Mouse (Mus musculus): ENCODE data around the gene Dcaf11. TPM values are rescaled to one million over a fixed set of nuclear protein-coding genes. Genes with fewer than 3 reads are reported as not detected.

Dcaf11 gene
- polyA plus RNA-seq, 1 experiment from 2014 or later = 68.0 TPM

- Histone ChIP-seq H3K27ac (replicated peaks; ENCODE audit: low read depth, low read length) (no peak overlapping the region), H3K9ac (ENCODE audit: low read length) (no peak overlapping the region), H3K4me1 (ENCODE audit: control insufficient read depth, insufficient read depth, low read length) (no peaks in the 10 kb centered on the region), H3K4me3 (ENCODE audit: low read depth, low read length) (no peak overlapping the region), H3K9me3 (ENCODE audit: control insufficient read depth, low read length) (no peaks in the 10 kb centered on the region), H3K27me3 (ENCODE audit: control insufficient read depth, insufficient read depth, low read length) (peaks cover 20% of the 10 kb centered on the region), H3K36me3 (ENCODE audit: control insufficient read depth, insufficient read depth, low read length) (no peaks in the 10 kb centered on the region), H3K4me2 (ENCODE audit: low read depth, severe bottlenecking) (no peak overlapping the region)
- ATAC-seq (ENCODE audit: insufficient number of reproducible peaks, low FRiP score, low TSS enrichment, low read depth) (no peak), DNase-seq (ENCODE audit: low spot score) (no peak)
- WGBS = 63% methylated on average over 4 of the region's 4 CpGs
Measured at GRCm38 (mm10) chr14:55524062-55524461, 35.7 kb upstream of the Dcaf11 start.

GRCm38 (mm10) chr14:55524785-55525184 is 35.0 kb upstream of the Dcaf11 start, which contains the start of gene Nrl:
Nrl (minus strand) TSS chr14:55524981.
- ATAC-seq (ENCODE audit: insufficient number of reproducible peaks, low FRiP score, low TSS enrichment, low read depth) (no peak), DNase-seq (ENCODE audit: low spot score) (no peak)
- H3K27ac ChIP-seq (replicated peaks; ENCODE audit: low read depth, low read length) = no peak within 1 kb of the TSS
- no peaks in the 10 kb centered on the region for H3K4me1 ChIP-seq (ENCODE audit: control insufficient read depth, insufficient read depth, low read length)
- 15% methylated on average over 8 of the region's 8 CpGs for WGBS
- H3K4me2 ChIP-seq (ENCODE audit: low read depth, severe bottlenecking) = no peak within 1 kb of the TSS
- no peaks in the 10 kb centered on the region for H3K9me3 ChIP-seq (ENCODE audit: control insufficient read depth, low read length)
- no peaks in the 10 kb centered on the region for H3K36me3 ChIP-seq (ENCODE audit: control insufficient read depth, insufficient read depth, low read length)
- H3K27me3 ChIP-seq (ENCODE audit: control insufficient read depth, insufficient read depth, low read length) = peaks cover 20% of the 10 kb centered on the region
- H3K9ac ChIP-seq (ENCODE audit: low read length) = no peak within 1 kb of the TSS
- H3K4me3 ChIP-seq (ENCODE audit: low read depth, low read length) = no peak within 1 kb of the TSS

DNA sequence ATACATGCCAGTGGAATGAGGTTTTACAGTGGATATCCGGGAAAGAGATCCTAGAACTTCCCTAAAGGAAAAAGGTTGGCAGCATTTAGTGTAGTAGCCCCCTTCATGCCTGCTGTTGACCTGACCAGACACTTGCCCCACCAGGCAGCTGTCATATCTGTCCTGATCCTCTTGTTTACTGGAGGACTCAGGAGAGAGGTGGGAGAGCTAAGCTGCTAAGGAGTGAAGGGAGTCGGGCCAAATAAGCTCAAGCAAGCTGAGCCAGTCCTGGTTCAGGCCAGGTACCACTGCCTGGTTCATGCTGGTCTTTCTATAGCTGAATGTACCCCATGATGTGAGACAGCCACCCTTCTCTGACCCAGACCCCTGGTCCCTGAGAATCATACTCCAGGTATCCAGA is 33.1 kb upstream of the Dcaf11 start:
- WGBS = 82% methylated on average over 2 of the region's 2 CpGs
- no peak overlapping the region for H3K4me3 ChIP-seq (ENCODE audit: low read depth, low read length)
- H3K36me3 ChIP-seq (ENCODE audit: control insufficient read depth, insufficient read depth, low read length) = no peaks in the 10 kb centered on the region
- no peak for DNase-seq (ENCODE audit: low spot score)
- H3K4me2 ChIP-seq (ENCODE audit: low read depth, severe bottlenecking) = no peak overlapping the region
- H3K4me1 ChIP-seq (ENCODE audit: control insufficient read depth, insufficient read depth, low read length) = no peaks in the 10 kb centered on the region
- no peaks in the 10 kb centered on the region for H3K9me3 ChIP-seq (ENCODE audit: control insufficient read depth, low read length)
- no peak for ATAC-seq (ENCODE audit: insufficient number of reproducible peaks, low FRiP score, low TSS enrichment, low read depth)
- no peak overlapping the region for H3K27ac ChIP-seq (replicated peaks; ENCODE audit: low read depth, low read length)
- H3K9ac ChIP-seq (ENCODE audit: low read length) = no peak overlapping the region
- H3K27me3 ChIP-seq (ENCODE audit: control insufficient read depth, insufficient read depth, low read length) = peaks cover 9% of the 10 kb centered on the region; the same call in 1 of the 2 replicates

GRCm38 (mm10) chr14:55527940-55528339 is 31.9 kb upstream of the Dcaf11 start:
- Histone ChIP-seq H3K4me1 (ENCODE audit: control insufficient read depth, insufficient read depth, low read length) (no peaks in the 10 kb centered on the region), H3K27me3 (ENCODE audit: control insufficient read depth, insufficient read depth, low read length) (no peaks in the 10 kb centered on the region; the same call in 1 of the 2 replicates), H3K36me3 (ENCODE audit: control insufficient read depth, insufficient read depth, low read length) (no peaks in the 10 kb centered on the region), H3K4me3 (ENCODE audit: low read depth, low read length) (no peak overlapping the region), H3K9me3 (ENCODE audit: control insufficient read depth, low read length) (no peaks in the 10 kb centered on the region), H3K4me2 (ENCODE audit: low read depth, severe bottlenecking) (no peak overlapping the region), H3K9ac (ENCODE audit: low read length) (no peak overlapping the region), H3K27ac (replicated peaks; ENCODE audit: low read depth, low read length) (no peak overlapping the region)
- peak; percentile 43 for DNase-seq (ENCODE audit: low spot score)
- WGBS = 24% methylated on average over 3 of the region's 3 CpGs
- no peak for ATAC-seq (ENCODE audit: insufficient number of reproducible peaks, low FRiP score, low TSS enrichment, low read depth)

- WGBS = 52% methylated on average over 6 of the region's 6 CpGs
- Histone ChIP-seq H3K36me3 (ENCODE audit: control insufficient read depth, insufficient read depth, low read length) (no peaks in the 10 kb centered on the region), H3K9ac (ENCODE audit: low read length) (no peak overlapping the region), H3K27ac (replicated peaks; ENCODE audit: low read depth, low read length) (no peak overlapping the region), H3K4me3 (ENCODE audit: low read depth, low read length) (no peak overlapping the region), H3K4me2 (ENCODE audit: low read depth, severe bottlenecking) (no peak overlapping the region), H3K9me3 (ENCODE audit: control insufficient read depth, low read length) (no peaks in the 10 kb centered on the region), H3K27me3 (ENCODE audit: control insufficient read depth, insufficient read depth, low read length) (no peaks in the 10 kb centered on the region), H3K4me1 (ENCODE audit: control insufficient read depth, insufficient read depth, low read length) (peaks cover 5% of the 10 kb centered on the region)
- DNase-seq (ENCODE audit: low spot score) = peak; percentile 64
- no peak for ATAC-seq (ENCODE audit: insufficient number of reproducible peaks, low FRiP score, low TSS enrichment, low read depth)
Measured at GRCm38 (mm10) chr14:55536116-55536745, 23.6 kb upstream of the Dcaf11 start.

GRCm38 (mm10) chr14:55540067-55540786 is 19.6 kb upstream of the Dcaf11 start, which contains the start of gene Pck2:
Pck2 (plus strand) TSS chr14:55540266.
- peak; percentile 82 for DNase-seq (ENCODE audit: low spot score)
- Histone ChIP-seq H3K27ac (replicated peaks; ENCODE audit: low read depth, low read length) (peak within 1 kb of the TSS; percentile 61), H3K4me1 (ENCODE audit: control insufficient read depth, insufficient read depth, low read length) (peaks cover 8% of the 10 kb centered on the region), H3K36me3 (ENCODE audit: control insufficient read depth, insufficient read depth, low read length) (peaks cover 2% of the 10 kb centered on the region; the same call in 1 of the 2 replicates), H3K9me3 (ENCODE audit: control insufficient read depth, low read length) (no peaks in the 10 kb centered on the region), H3K4me2 (ENCODE audit: low read depth, severe bottlenecking) (peak within 1 kb of the TSS; percentile 88), H3K27me3 (ENCODE audit: control insufficient read depth, insufficient read depth, low read length) (no peaks in the 10 kb centered on the region), H3K9ac (ENCODE audit: low read length) (peak within 1 kb of the TSS; percentile 56), H3K4me3 (ENCODE audit: low read depth, low read length) (peak within 1 kb of the TSS; percentile 63)
- under 1% methylated on average over 32 of the region's 32 CpGs for WGBS
- ATAC-seq (ENCODE audit: insufficient number of reproducible peaks, low FRiP score, low TSS enrichment, low read depth) = peak; percentile 90

GRCm38 (mm10) chr14:55540787-55541321 is 19.0 kb upstream of the Dcaf11 start:
- H3K36me3 ChIP-seq (ENCODE audit: control insufficient read depth, insufficient read depth, low read length) = peaks cover 2% of the 10 kb centered on the region; the same call in 1 of the 2 replicates
- 10% methylated on average over 9 of the region's 10 CpGs for WGBS
- H3K27ac ChIP-seq (replicated peaks; ENCODE audit: low read depth, low read length) = no peak overlapping the region
- no peaks in the 10 kb centered on the region for H3K27me3 ChIP-seq (ENCODE audit: control insufficient read depth, insufficient read depth, low read length)
- H3K9me3 ChIP-seq (ENCODE audit: control insufficient read depth, low read length) = no peaks in the 10 kb centered on the region
- peak overlapping the region; percentile 88 for H3K4me2 ChIP-seq (ENCODE audit: low read depth, severe bottlenecking)
- DNase-seq (ENCODE audit: low spot score) (peak; percentile 58), ATAC-seq (ENCODE audit: insufficient number of reproducible peaks, low FRiP score, low TSS enrichment, low read depth) (0 out of 2 replicates have a peak, but pooled peaks have one; percentile 31)
- H3K9ac ChIP-seq (ENCODE audit: low read length) = peak overlapping the region; percentile 56
- H3K4me1 ChIP-seq (ENCODE audit: control insufficient read depth, insufficient read depth, low read length) = peaks cover 8% of the 10 kb centered on the region
- H3K4me3 ChIP-seq (ENCODE audit: low read depth, low read length) = peak overlapping the region; percentile 63

- no peak for ATAC-seq (ENCODE audit: insufficient number of reproducible peaks, low FRiP score, low TSS enrichment, low read depth)
Measured at GRCm38 (mm10) chr14:55542268-55542667, 17.5 kb upstream of the Dcaf11 start.

More at GRCm38 (mm10) chr14:55542268-55542667, 17.5 kb upstream of the Dcaf11 start:
- Histone ChIP-seq H3K36me3 (ENCODE audit: control insufficient read depth, insufficient read depth, low read length) (peaks cover 2% of the 10 kb centered on the region; the same call in 1 of the 2 replicates), H3K9ac (ENCODE audit: low read length) (no peak overlapping the region), H3K4me1 (ENCODE audit: control insufficient read depth, insufficient read depth, low read length) (peaks cover 8% of the 10 kb centered on the region), H3K27me3 (ENCODE audit: control insufficient read depth, insufficient read depth, low read length) (no peaks in the 10 kb centered on the region), H3K4me3 (ENCODE audit: low read depth, low read length) (no peak overlapping the region), H3K27ac (replicated peaks; ENCODE audit: low read depth, low read length) (no peak overlapping the region), H3K4me2 (ENCODE audit: low read depth, severe bottlenecking) (no peak overlapping the region), H3K9me3 (ENCODE audit: control insufficient read depth, low read length) (no peaks in the 10 kb centered on the region)
- no peak for DNase-seq (ENCODE audit: low spot score)
- 95% methylated on average over 12 of the region's 12 CpGs for WGBS

Measured in limb, embryonic 11.5 days (tissue).